In the genomic region with DNA sequence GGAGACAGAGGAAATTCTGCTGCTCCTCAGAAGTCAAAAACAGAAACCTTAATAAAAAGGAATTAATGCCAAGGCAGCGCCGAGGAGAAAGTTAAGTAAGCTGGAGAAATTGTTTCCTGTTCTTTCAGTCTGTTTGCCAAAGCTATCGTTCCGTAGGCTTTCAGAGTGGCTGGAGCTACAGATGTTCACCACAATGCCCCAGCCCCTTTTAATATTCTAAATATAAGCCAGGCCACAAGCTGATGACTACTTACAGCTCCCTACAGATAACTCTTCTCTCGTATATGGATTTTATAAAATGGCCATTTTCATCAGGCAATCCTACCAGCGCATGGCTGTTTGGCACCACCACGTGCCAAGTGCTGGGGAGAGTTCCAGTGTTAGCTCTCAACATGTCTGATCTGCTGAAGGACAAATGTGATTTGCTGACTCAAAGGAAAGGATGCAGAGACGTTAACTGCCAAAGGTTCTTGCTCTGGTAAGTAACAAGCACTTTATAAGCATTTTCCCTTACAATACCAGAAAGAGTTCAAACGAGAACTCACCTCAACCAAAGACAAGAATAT, we compare ENCODE assay signal across 19 mouse cellular contexts.
DNase-seq lines count a peak whose midpoint lies in the region; ATAC-seq and TF ChIP-seq lines count a peak whose summit lies in the region.
"Had no signal": no experiment of that assay in that cellular context is flagged by ENCODE, and none has a peak within 500 bp of the region (broad histone marks: within the 10 kb centered on the region; RNA-seq: fewer than 3 reads in every experiment).

No protein-coding gene starts in this region.

- peak overlapping the region; percentile 23; the same call in 1 of the 2 replicates for H3K4me2 ChIP-seq in heart, embryonic 15.5 days
- peak overlapping the region; percentile 21; the same call in 1 of the 2 replicates for H3K4me2 ChIP-seq in lung, embryonic 16.5 days (ENCODE audit: low read depth, low read length)
- H3K4me2 ChIP-seq: hindbrain, embryonic 15.5 days; liver, embryonic 12.5 days; midbrain, embryonic 15.5 days; neural tube, embryonic 12.5 days had no signal

- no peak for TF ChIP-seq CTCF in embryonic fibroblast, embryonic 13.5 days (IDR thresholded peaks at IDR 0.05; ENCODE audit: borderline replicate concordance, insufficient read depth, low read length)

- no peak for DNase-seq in heart, embryonic 10.5 days (ENCODE audit: low spot score)
- no peak for DNase-seq in lung, postnatal 36 days
- DNase-seq in skeletal muscle tissue, adult 2 months (ENCODE audit: low read depth, low spot score), result peak; percentile 29
- DNase-seq in urinary bladder, postnatal 4 days (ENCODE audit: low spot score in 2 of 2), result no peak
- DNase-seq: adrenal gland, postnatal 10 days; cerebellum, adult 8-10 months; kidney, adult 11 months; kidney, postnatal 10 days; right cerebral cortex, postnatal 25 days; thymus, adult 2 months had no signal

- H3K9ac ChIP-seq in heart, embryonic 15.5 days, result no peak overlapping the region
- H3K9ac ChIP-seq in lung, embryonic 16.5 days (ENCODE audit: low read length), result no peak overlapping the region; the same call in 1 of the 2 replicates
- H3K9ac ChIP-seq: hindbrain, embryonic 15.5 days; liver, embryonic 12.5 days; midbrain, embryonic 15.5 days; neural tube, embryonic 12.5 days had no signal

- H3K4me3 ChIP-seq in heart, embryonic 15.5 days, result no peak overlapping the region
- no peak overlapping the region for H3K4me3 ChIP-seq in heart, embryonic 10.5 days
- H3K4me3 ChIP-seq in lung, embryonic 16.5 days (ENCODE audit: low read length), result no peak overlapping the region
- no peak overlapping the region for H3K4me3 ChIP-seq in embryonic fibroblast, embryonic 13.5 days (ENCODE audit: insufficient read depth, low read length)
- H3K4me3 ChIP-seq: forebrain, embryonic 10.5 days; hindbrain, embryonic 15.5 days; liver, embryonic 12.5 days; midbrain, embryonic 15.5 days; neural tube, embryonic 12.5 days had no signal

- no peak for ATAC-seq in heart, embryonic 15.5 days (replicated peaks; ENCODE audit: insufficient number of reproducible peaks, insufficient read depth, low FRiP score, low read depth)
- peak; percentile 65 for ATAC-seq in lung, embryonic 16.5 days (ENCODE audit: low read depth)
- ATAC-seq: CD4-positive, CD25-positive, alpha-beta regulatory T cell, adult 4 months; liver, embryonic 12.5 days; midbrain, embryonic 15.5 days had no signal

- H3K4me1 ChIP-seq in heart, embryonic 15.5 days (replicated peaks), result peaks cover 18% of the 10 kb centered on the region
- H3K4me1 ChIP-seq in heart, embryonic 10.5 days, result peaks cover 9% of the 10 kb centered on the region; the same call in 1 of the 2 replicates
- H3K4me1 ChIP-seq in lung, embryonic 16.5 days (replicated peaks; ENCODE audit: control insufficient read depth, insufficient read depth, low read length), result peaks cover 18% of the 10 kb centered on the region
- peaks cover 7% of the 10 kb centered on the region for H3K4me1 ChIP-seq in embryonic fibroblast, embryonic 13.5 days (ENCODE audit: control insufficient read depth, insufficient read depth, low read length)
- H3K4me1 ChIP-seq: liver, embryonic 12.5 days; neural tube, embryonic 12.5 days had no signal

- 39% methylated on average over 9 of the region's 9 CpGs for WGBS in heart, embryonic 15.5 days
- 73% methylated on average over 9 of the region's 9 CpGs for WGBS in heart, embryonic 10.5 days
- 35% methylated on average over 9 of the region's 9 CpGs for WGBS in lung, embryonic 16.5 days

- TF ChIP-seq POLR2A in embryonic fibroblast, embryonic 13.5 days (IDR thresholded peaks at IDR 0.05; ENCODE audit: low read depth, low read length), result no peak

- H3K27me3 ChIP-seq in heart, embryonic 15.5 days, result no peaks in the 10 kb centered on the region
- no peaks in the 10 kb centered on the region for H3K27me3 ChIP-seq in heart, embryonic 10.5 days (ENCODE audit: insufficient read depth, poor library complexity, severe bottlenecking)
- H3K27me3 ChIP-seq in lung, embryonic 16.5 days (ENCODE audit: control insufficient read depth, insufficient read depth, low read depth, low read length), result no peaks in the 10 kb centered on the region
- H3K27me3 ChIP-seq: hindbrain, embryonic 15.5 days; liver, embryonic 12.5 days; midbrain, embryonic 15.5 days; neural tube, embryonic 12.5 days had no signal

- H3K27ac ChIP-seq in heart, embryonic 15.5 days, result peak overlapping the region; percentile 29
- no peak overlapping the region for H3K27ac ChIP-seq in heart, embryonic 10.5 days
- H3K27ac ChIP-seq in lung, embryonic 16.5 days (ENCODE audit: low read length), result peak overlapping the region; percentile 74
- H3K27ac ChIP-seq in embryonic fibroblast, embryonic 13.5 days (ENCODE audit: insufficient read depth, low read length), result peak overlapping the region; percentile 28
- H3K27ac ChIP-seq: forebrain, embryonic 10.5 days; hindbrain, embryonic 15.5 days; liver, embryonic 12.5 days; midbrain, embryonic 15.5 days; neural tube, embryonic 12.5 days had no signal

- H3K9me3 ChIP-seq in heart, embryonic 15.5 days (replicated peaks), result no peaks in the 10 kb centered on the region
- H3K9me3 ChIP-seq in heart, embryonic 10.5 days, result no peaks in the 10 kb centered on the region
- no peaks in the 10 kb centered on the region for H3K9me3 ChIP-seq in lung, embryonic 16.5 days (ENCODE audit: control insufficient read depth, low read length)
- H3K9me3 ChIP-seq: forebrain, embryonic 10.5 days; hindbrain, embryonic 15.5 days; liver, embryonic 12.5 days; midbrain, embryonic 15.5 days; neural tube, embryonic 12.5 days had no signal

- no peaks in the 10 kb centered on the region for H3K36me3 ChIP-seq in heart, embryonic 15.5 days
- 0 out of 2 replicates have a peak, but pooled peaks cover 2% of the 10 kb centered on the region for H3K36me3 ChIP-seq in heart, embryonic 10.5 days
- H3K36me3 ChIP-seq in lung, embryonic 16.5 days (ENCODE audit: control insufficient read depth, insufficient read depth, low read length), result no peaks in the 10 kb centered on the region
- H3K36me3 ChIP-seq: forebrain, embryonic 10.5 days; hindbrain, embryonic 15.5 days; liver, embryonic 12.5 days; midbrain, embryonic 15.5 days; neural tube, embryonic 12.5 days had no signal
